Mouse (Mus musculus) megakaryocyte progenitor cell, adult 5-6 weeks (primary cell): Measurements from ENCODE around the gene Adora2b. TPM values are rescaled to one million over a fixed set of nuclear protein-coding genes. Genes with fewer than 3 reads are reported as not detected.
"Not testable (repeated sequence)": the region's sequence is repeated elsewhere in the genome, so short reads cannot be mapped to it uniquely, and the experiment has no call there.

Experiments
- ATAC-seq: replicated peaks from 2 replicates; pipeline ENCODE4 v1.8.0; 2016; ENCODE audit warnings: mild to moderate bottlenecking, moderate TSS enrichment, inconsistent platforms; ENCODE audit not compliant: poor library complexity
- total RNA-seq, 2 experiments: library from RNA; stranded (forward) in 1 of 2; stranded (reverse) in 1 of 2; fragments of 157-497, 149-512 nt in 1 of 2; fragments of 200-1000 nt in 1 of 2; gene quantifications; 2 replicates each; pipeline versions ENCODE4 v1.2.3 to v1.2.4; 2015 to 2017

Gene Adora2b
- total RNA-seq, 2 experiments from 2014 or later: 0.42 to 0.50 TPM

GRCm38 (mm10) chr11:62259214-62259613 lies 10.4 kb downstream of the Adora2b start:
- no peak for ATAC-seq

GRCm38 (mm10) chr11:62263599-62263998 lies 14.8 kb downstream of the Adora2b start:
- no peak for ATAC-seq

- ATAC-seq: no peak
These were observed 15.2 kb downstream of the Adora2b start for GRCm38 (mm10) chr11:62264018-62264417.

GRCm38 (mm10) chr11:62265642-62266041 lies 16.9 kb downstream of the Adora2b start:
- ATAC-seq: no peak

GRCm38 (mm10) chr11:62266466-62267214 lies 17.9 kb downstream of the Adora2b start:
- no peak for ATAC-seq

GRCm38 (mm10) chr11:62268381-62268780 lies 19.6 kb downstream of the Adora2b start:
- ATAC-seq: no peak

- no peak for ATAC-seq
These were observed 20.3 kb downstream of the Adora2b start for GRCm38 (mm10) chr11:62269097-62269496.

GRCm38 (mm10) chr11:62270851-62271250 lies 22.1 kb downstream of the Adora2b start:
- no peak for ATAC-seq

- no peak for ATAC-seq
These were observed 28.3 kb downstream of the Adora2b start for GRCm38 (mm10) chr11:62277086-62277485.

- ATAC-seq: peak; percentile 80
These were observed 29.2 kb downstream of the Adora2b start for GRCm38 (mm10) chr11:62278027-62278426.

GRCm38 (mm10) chr11:62280675-62281600 lies 32.2 kb downstream of the Adora2b start, which contains the start of the genes Zswim7 and Ttc19:
TSS of gene Zswim7 (minus strand) at chr11:62281375.
TSS of gene Ttc19 (plus strand) at chr11:62281473.
- ATAC-seq: peak; percentile 72

GRCm38 (mm10) chr11:62281601-62281997 lies 32.8 kb downstream of the Adora2b start:
- ATAC-seq: peak; percentile 24

GRCm38 (mm10) chr11:62284020-62284419 lies 35.2 kb downstream of the Adora2b start:
- ATAC-seq: not testable (repeated sequence)

- no peak for ATAC-seq
These were observed 36.2 kb downstream of the Adora2b start for GRCm38 (mm10) chr11:62285020-62285419.

GRCm38 (mm10) chr11:62287700-62288099 lies 38.9 kb downstream of the Adora2b start:
- no peak for ATAC-seq

- ATAC-seq: no peak
These were observed 45.3 kb downstream of the Adora2b start for GRCm38 (mm10) chr11:62294121-62294520.

GRCm38 (mm10) chr11:62298883-62299282 lies 50.1 kb downstream of the Adora2b start:
- ATAC-seq: no peak

GRCm38 (mm10) chr11:62305866-62306265 lies 57.1 kb downstream of the Adora2b start:
- ATAC-seq: no peak

GRCm38 (mm10) chr11:62309296-62309695 lies 60.5 kb downstream of the Adora2b start:
- no peak for ATAC-seq

- no peak for ATAC-seq
These were observed 66.2 kb downstream of the Adora2b start for GRCm38 (mm10) chr11:62314984-62315383.
